Mouse (Mus musculus): Measurements from ENCODE around the gene Chst14. TPM values are rescaled to one million over a fixed set of nuclear protein-coding genes. Genes with fewer than 3 reads are reported as not detected.

Chst14 gene
- polyA plus RNA-seq, 1 experiment from 2014 or later, result 40.8 TPM

- Histone ChIP-seq H3K9ac (no peak overlapping the region), H3K36me3 (ENCODE audit: insufficient read depth) (no peaks in the 10 kb centered on the region), H3K4me2 (no peak overlapping the region), H3K4me3 (ENCODE audit: low read depth, low read length) (no peak overlapping the region), H3K9me3 (ENCODE audit: low read depth, low read length) (no peaks in the 10 kb centered on the region), H3K27ac (ENCODE audit: low read depth) (no peak overlapping the region), H3K4me1 (ENCODE audit: insufficient read depth) (no peaks in the 10 kb centered on the region), H3K27me3 (ENCODE audit: insufficient read depth, low read length) (no peaks in the 10 kb centered on the region)
- 81% methylated on average over 2 of the region's 2 CpGs for WGBS
- no peak for TF ChIP-seq CTCF (IDR thresholded peaks at IDR 0.05; ENCODE audit: low read depth)
- no peak for DNase-seq
- ATAC-seq (ENCODE audit: insufficient read depth), result no peak
Observed at GRCm38 (mm10) chr2:118960413-118960812, 34.1 kb downstream of the Chst14 start.

- Histone ChIP-seq H3K27ac (ENCODE audit: low read depth) (no peak overlapping the region), H3K9ac (no peak overlapping the region), H3K4me2 (no peak overlapping the region), H3K4me1 (ENCODE audit: insufficient read depth) (no peaks in the 10 kb centered on the region), H3K9me3 (ENCODE audit: low read depth, low read length) (no peaks in the 10 kb centered on the region), H3K27me3 (ENCODE audit: insufficient read depth, low read length) (no peaks in the 10 kb centered on the region), H3K36me3 (ENCODE audit: insufficient read depth) (no peaks in the 10 kb centered on the region), H3K4me3 (ENCODE audit: low read depth, low read length) (no peak overlapping the region)
- WGBS, result 45% methylated on average over 2 of the region's 2 CpGs
- ATAC-seq (ENCODE audit: insufficient read depth) (no peak), DNase-seq (no peak)
- TF ChIP-seq CTCF (IDR thresholded peaks at IDR 0.05; ENCODE audit: low read depth), result no peak
Observed at GRCm38 (mm10) chr2:118961546-118961945, 35.2 kb downstream of the Chst14 start.

- H3K4me1 ChIP-seq (ENCODE audit: insufficient read depth), result no peaks in the 10 kb centered on the region
- no peaks in the 10 kb centered on the region for H3K9me3 ChIP-seq (ENCODE audit: low read depth, low read length)
- 42% methylated on average over 9 of the region's 9 CpGs for WGBS
- no peaks in the 10 kb centered on the region for H3K27me3 ChIP-seq (ENCODE audit: insufficient read depth, low read length)
- H3K36me3 ChIP-seq (ENCODE audit: insufficient read depth), result no peaks in the 10 kb centered on the region
- no peak overlapping the region for H3K4me3 ChIP-seq (ENCODE audit: low read depth, low read length)
- TF ChIP-seq CTCF (IDR thresholded peaks at IDR 0.05; ENCODE audit: low read depth), result peak; percentile 38
- H3K27ac ChIP-seq (ENCODE audit: low read depth), result no peak overlapping the region
- no peak overlapping the region for H3K4me2 ChIP-seq
- no peak for ATAC-seq (ENCODE audit: insufficient read depth)
- no peak overlapping the region for H3K9ac ChIP-seq
- DNase-seq, result no peak
Observed at GRCm38 (mm10) chr2:118963007-118963675, 36.8 kb downstream of the Chst14 start.

GRCm38 (mm10) chr2:118963676-118964012, 37.3 kb downstream of the Chst14 start:
- TF ChIP-seq CTCF (IDR thresholded peaks at IDR 0.05; ENCODE audit: low read depth), result no peak
- ATAC-seq (ENCODE audit: insufficient read depth) (no peak), DNase-seq (no peak)
- no peaks in the 10 kb centered on the region for H3K27me3 ChIP-seq (ENCODE audit: insufficient read depth, low read length)
- H3K4me2 ChIP-seq, result no peak overlapping the region
- no peak overlapping the region for H3K27ac ChIP-seq (ENCODE audit: low read depth)
- WGBS, result 52% methylated on average over 7 of the region's 7 CpGs
- H3K4me1 ChIP-seq (ENCODE audit: insufficient read depth), result no peaks in the 10 kb centered on the region
- no peak overlapping the region for H3K9ac ChIP-seq
- no peak overlapping the region for H3K4me3 ChIP-seq (ENCODE audit: low read depth, low read length)
- H3K9me3 ChIP-seq (ENCODE audit: low read depth, low read length), result no peaks in the 10 kb centered on the region
- H3K36me3 ChIP-seq (ENCODE audit: insufficient read depth), result no peaks in the 10 kb centered on the region

- peaks cover 8% of the 10 kb centered on the region; the same call in 1 of the 2 replicates for H3K27me3 ChIP-seq (ENCODE audit: insufficient read depth, low read length)
- H3K27ac ChIP-seq (ENCODE audit: low read depth), result no peak overlapping the region
- H3K9me3 ChIP-seq (ENCODE audit: low read depth, low read length), result no peaks in the 10 kb centered on the region
- DNase-seq, result no peak
- WGBS, result 72% methylated on average over 11 of the region's 11 CpGs
- H3K4me1 ChIP-seq (ENCODE audit: insufficient read depth), result no peaks in the 10 kb centered on the region
- no peak for TF ChIP-seq CTCF (IDR thresholded peaks at IDR 0.05; ENCODE audit: low read depth)
- no peak overlapping the region for H3K4me2 ChIP-seq
- H3K36me3 ChIP-seq (ENCODE audit: insufficient read depth), result no peaks in the 10 kb centered on the region
- no peak overlapping the region for H3K4me3 ChIP-seq (ENCODE audit: low read depth, low read length)
- no peak overlapping the region for H3K9ac ChIP-seq
- no peak for ATAC-seq (ENCODE audit: insufficient read depth)
Observed at GRCm38 (mm10) chr2:118969585-118970147, 43.4 kb downstream of the Chst14 start.

- no peaks in the 10 kb centered on the region for H3K9me3 ChIP-seq (ENCODE audit: low read depth, low read length)
- H3K27me3 ChIP-seq (ENCODE audit: insufficient read depth, low read length), result peaks cover 24% of the 10 kb centered on the region
- H3K4me2 ChIP-seq, result no peak overlapping the region
- ATAC-seq (ENCODE audit: insufficient read depth), result no peak
- H3K9ac ChIP-seq, result no peak overlapping the region
- no peaks in the 10 kb centered on the region for H3K36me3 ChIP-seq (ENCODE audit: insufficient read depth)
- WGBS, result 74% methylated on average over 5 of the region's 5 CpGs
- H3K4me3 ChIP-seq (ENCODE audit: low read depth, low read length), result no peak overlapping the region
- peaks cover 4% of the 10 kb centered on the region; the same call in 1 of the 2 replicates for H3K4me1 ChIP-seq (ENCODE audit: insufficient read depth)
- DNase-seq, result no peak
- TF ChIP-seq CTCF (IDR thresholded peaks at IDR 0.05; ENCODE audit: low read depth), result no peak
- H3K27ac ChIP-seq (ENCODE audit: low read depth), result no peak overlapping the region
Observed at GRCm38 (mm10) chr2:118972048-118972447, 45.8 kb downstream of the Chst14 start.

- 1% methylated on average over 33 of the region's 33 CpGs for WGBS
- peak overlapping the region; percentile 38; the same call in 1 of the 2 replicates for H3K9ac ChIP-seq
- H3K4me3 ChIP-seq (ENCODE audit: low read depth, low read length), result peak overlapping the region; percentile 36
- TF ChIP-seq CTCF (IDR thresholded peaks at IDR 0.05; ENCODE audit: low read depth), result peak; percentile 92
- peaks cover 29% of the 10 kb centered on the region for H3K27me3 ChIP-seq (ENCODE audit: insufficient read depth, low read length)
- H3K4me1 ChIP-seq (ENCODE audit: insufficient read depth), result peaks cover 4% of the 10 kb centered on the region; the same call in 1 of the 2 replicates
- peak; percentile 81 for ATAC-seq (ENCODE audit: insufficient read depth)
- peak overlapping the region; percentile 73 for H3K4me2 ChIP-seq
- H3K36me3 ChIP-seq (ENCODE audit: insufficient read depth), result no peaks in the 10 kb centered on the region
- H3K9me3 ChIP-seq (ENCODE audit: low read depth, low read length), result no peaks in the 10 kb centered on the region
- H3K27ac ChIP-seq (ENCODE audit: low read depth), result no peak overlapping the region
- DNase-seq, result peak; percentile 96
Observed at GRCm38 (mm10) chr2:118972687-118973376, 46.5 kb downstream of the Chst14 start.
